Mouse (Mus musculus) adrenal gland, postnatal 14 days (tissue): ENCODE results near the gene Zfp1. TPM values are rescaled to one million over a fixed set of nuclear protein-coding genes. Genes with fewer than 3 reads are reported as not detected.

Source experiments
- DNase-seq: peaks from one replicate; pipeline ENCODE4 v3.0.0; 2021; ENCODE audit warnings: mixed read lengths
- long read RNA-seq, 2 experiments: library from polyadenylated mRNA; stranded (forward); transcript quantifications; one replicate each; pipeline ENCODE4 v2.0.0; 2021
- total RNA-seq: library from RNA; stranded (reverse); gene quantifications from 2 replicates; pipeline ENCODE4 v1.2.3, GENCODE M21; 2021

Gene Zfp1
- total RNA-seq = 9.2 and 11.2 TPM in 2 replicates
- long read RNA-seq, experiment 1, transcript Zfp1-201 (4 exons, 1,811 nt) = major isoform, 16 of 22 reads
- long read RNA-seq, experiment 1, partial matches to known transcripts = 0 of 22 reads
- long read RNA-seq, experiment 1, other reads (novel, unspliced or antisense) = 4 of 22 reads
- long read RNA-seq, experiment 2, partial matches to known transcripts = 0 of 6 reads
- long read RNA-seq, experiment 2, other reads (novel, unspliced or antisense) = 2 of 6 reads

- DNase-seq = peak; percentile 95
Measured at GRCm38 (mm10) chr8:111643264-111644141, at the start of gene Zfp1. Gene Zfp1 (plus strand): TSS chr8:111643401.

GRCm38 (mm10) chr8:111594044-111594840, 49.0 kb upstream of the Zfp1 start:
- no peak for DNase-seq

GRCm38 (mm10) chr8:111594951-111595350, 48.2 kb upstream of the Zfp1 start:
- no peak for DNase-seq

- DNase-seq = peak; percentile 65
Measured at GRCm38 (mm10) chr8:111595712-111596484, 47.3 kb upstream of the Zfp1 start.

DNA sequence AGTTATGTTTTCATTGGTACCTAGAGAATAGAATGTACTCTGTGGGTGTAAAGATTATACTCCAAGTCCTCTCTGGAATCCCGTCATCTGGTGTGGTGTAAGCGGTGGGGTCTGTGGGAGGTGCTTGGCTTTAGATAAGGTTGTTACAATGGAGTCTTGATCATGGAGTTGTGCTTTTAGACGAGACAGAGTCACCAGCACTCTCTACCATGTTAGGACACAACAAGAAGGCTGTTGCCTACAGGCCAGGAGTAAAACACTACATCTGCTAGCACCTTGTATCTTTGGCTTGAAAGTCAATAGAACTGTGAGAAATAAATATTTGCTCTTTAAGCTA, 46.7 kb upstream of the Zfp1 start:
- no peak for DNase-seq

DNA sequence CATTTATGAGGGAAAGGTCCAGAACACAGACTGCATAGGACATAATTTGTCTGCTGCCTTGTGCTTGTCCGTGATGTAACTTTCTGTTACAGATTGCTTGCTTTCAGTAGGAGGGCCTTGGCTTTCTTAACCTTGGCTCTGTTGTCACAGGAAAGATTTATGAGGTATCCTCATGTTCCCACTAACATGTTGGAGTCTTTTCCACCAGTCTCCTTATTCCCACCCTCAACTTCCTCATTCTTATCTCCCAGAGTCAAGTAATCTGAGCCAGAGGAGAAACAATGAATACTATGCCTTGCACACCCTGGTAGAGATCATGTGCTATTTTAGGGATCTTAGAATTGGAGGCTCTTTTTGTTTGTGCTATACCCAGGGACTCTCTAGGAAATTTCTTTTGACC, 45.9 kb upstream of the Zfp1 start:
- DNase-seq = peak; percentile 52

DNA sequence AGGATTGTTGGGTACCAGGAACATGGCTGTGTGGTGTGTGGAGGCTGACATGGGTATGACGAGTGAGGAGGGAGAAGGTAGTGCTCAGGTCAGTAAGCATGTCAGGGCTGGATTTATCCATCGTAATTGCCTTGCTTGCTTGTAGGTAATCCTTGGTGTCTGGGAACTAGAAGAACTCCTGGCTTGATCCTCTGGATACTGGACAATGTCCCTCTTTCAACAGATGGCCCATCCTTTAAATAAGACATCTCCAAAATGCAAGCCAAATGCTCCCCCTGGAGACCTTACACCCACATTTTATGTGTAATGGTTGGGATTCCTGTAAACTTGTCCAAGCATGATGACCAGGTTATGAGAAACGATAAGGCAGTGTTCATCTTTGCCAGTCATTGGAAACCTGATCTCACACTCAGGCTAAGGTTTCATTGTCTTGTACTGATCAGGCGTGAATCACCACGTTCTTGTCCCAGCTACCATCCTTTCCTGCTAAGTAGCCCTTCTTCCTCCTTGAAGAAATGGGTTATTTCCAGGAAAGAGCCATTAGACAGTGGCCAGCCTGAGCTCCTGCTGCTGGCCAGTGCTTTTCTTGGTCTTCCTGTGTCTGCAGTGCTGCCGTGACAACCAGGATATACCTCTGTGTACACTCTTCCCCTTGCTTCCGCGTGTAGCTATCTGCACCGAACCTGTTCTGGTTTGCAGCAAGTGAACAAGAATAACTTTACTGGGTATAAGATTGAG, 43.3 kb upstream of the Zfp1 start:
- no peak for DNase-seq

DNA sequence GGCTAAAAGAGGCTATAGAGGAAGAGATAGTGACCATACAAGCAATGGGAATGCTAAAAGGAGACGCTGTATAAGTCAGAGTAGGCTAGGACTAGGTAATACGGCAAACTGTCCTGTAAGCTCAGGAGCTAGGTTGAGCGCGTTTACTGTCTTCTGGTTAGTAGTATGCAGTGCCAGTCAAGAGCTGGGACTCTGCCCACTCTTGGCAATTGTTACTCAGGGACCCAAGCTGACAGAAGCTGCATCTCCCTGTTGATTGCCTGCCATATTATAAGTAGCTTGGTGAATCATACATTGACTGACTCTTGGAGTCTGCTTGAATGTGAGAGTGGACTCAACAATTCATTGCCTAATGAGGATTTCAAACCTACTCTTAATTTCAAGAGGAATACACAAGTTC, 41.2 kb upstream of the Zfp1 start:
- DNase-seq = no peak

DNA sequence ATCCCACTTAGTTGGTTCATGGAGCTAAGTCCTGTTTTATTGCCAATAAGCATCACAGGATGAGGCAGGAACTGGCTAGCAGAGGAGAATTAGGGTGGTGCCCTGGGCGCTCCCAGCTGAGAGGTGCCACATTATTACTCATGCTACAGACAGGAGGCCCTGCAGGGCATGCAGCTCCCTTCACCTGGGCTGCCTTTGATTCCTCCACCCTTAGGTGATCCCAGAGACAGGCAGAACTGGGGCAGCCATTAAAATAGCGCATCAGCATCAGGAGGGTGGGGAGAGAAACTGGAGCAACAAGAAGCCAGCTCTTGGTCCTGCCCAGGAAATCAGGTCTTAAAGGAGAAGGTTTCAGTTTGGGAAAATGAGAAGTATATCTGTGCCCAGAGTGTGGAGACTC, 38.2 kb upstream of the Zfp1 start:
- DNase-seq = no peak

DNA sequence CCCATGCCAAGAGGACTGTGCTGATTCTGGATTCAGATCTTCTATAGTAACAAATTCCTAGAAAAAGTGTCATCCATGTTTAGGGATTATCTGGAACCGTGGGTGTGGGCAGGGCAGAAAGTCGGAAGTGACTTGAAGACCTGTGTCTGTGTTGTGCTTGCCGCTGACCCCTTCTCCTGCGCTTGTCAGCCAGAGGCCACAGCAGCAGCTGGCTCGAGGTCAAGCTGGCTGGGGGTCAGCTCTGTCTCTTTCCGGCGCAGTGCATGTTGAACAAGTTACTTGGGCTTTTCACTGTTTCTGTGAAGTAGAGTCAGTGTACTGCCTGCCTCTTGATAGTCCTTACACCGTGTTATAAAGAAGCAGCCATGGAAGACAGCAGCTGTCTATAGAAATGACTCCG, 36.2 kb upstream of the Zfp1 start:
- no peak for DNase-seq

- DNase-seq = no peak
Measured at GRCm38 (mm10) chr8:111607414-111607813, 35.8 kb upstream of the Zfp1 start.

- no peak for DNase-seq
Measured at GRCm38 (mm10) chr8:111613181-111613580, 30.0 kb upstream of the Zfp1 start.

DNA sequence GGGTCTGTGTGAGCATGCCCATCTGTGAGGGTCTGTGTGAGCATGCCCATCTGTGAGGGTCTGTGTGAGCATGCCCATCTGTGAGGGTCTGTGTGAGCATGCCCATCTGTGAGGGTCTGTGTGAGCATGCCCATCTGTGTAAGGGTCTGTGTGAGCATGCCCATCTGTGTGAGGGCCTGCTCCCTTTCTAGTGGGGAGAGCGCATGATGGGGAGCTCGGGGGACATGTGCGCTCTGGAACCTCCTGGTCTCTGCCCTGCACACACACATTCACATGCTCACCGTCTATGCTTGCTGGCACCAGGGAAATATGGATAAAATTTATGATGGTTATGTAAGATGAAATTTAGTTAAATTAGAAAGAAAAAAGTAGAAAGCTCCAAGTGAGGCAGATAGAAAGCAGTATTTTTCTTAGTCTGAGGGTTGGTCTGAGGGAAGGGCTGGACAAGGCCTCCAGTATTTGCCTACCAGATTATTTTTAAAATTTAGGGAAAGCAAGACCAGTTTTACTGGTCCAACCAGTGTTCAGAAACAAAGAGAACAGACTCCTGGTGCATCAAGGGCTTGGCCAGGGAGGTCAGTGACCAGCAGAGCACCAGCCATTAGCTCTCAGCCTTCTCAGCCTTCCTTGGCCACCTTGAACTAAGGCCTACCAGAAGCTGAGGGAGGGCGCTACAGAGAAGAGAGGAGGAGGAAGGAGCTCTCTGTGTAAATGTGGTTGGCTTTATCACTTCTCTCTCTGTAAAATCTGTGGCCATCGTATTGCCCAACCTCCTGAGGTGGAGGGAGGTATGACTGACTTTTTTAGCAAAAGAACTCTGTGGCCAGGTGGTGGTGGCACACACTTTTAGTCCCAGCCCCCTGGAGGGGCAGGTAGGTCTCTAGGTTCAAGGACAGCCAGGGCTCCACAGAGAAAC, 28.2 kb upstream of the Zfp1 start:
- no peak for DNase-seq

- no peak for DNase-seq
Measured at GRCm38 (mm10) chr8:111617812-111618211, 25.4 kb upstream of the Zfp1 start.

- DNase-seq = no peak
Measured at GRCm38 (mm10) chr8:111618273-111618672, 24.9 kb upstream of the Zfp1 start.

GRCm38 (mm10) chr8:111619936-111620335, 23.3 kb upstream of the Zfp1 start:
- DNase-seq = peak; percentile 76

DNA sequence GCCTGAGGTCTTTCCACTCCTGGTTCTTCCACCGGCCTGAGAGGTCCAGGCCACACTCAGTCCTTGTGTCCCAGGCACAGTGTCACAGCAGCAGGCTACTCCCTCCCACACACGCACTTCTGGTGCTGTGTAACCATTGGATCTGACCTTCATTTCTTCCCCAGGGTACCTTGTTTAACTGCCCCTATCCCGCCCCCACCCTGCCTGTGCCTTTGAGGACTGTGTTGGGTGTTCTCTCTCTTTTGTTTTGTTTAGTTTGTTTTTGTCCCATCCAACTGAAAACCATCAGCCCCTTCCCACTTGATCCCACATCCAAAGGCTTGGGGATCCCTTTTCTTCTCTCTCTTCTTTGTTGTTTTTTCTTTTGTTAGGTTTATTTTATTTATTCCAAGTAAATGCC, 21.1 kb upstream of the Zfp1 start:
- no peak for DNase-seq

DNA sequence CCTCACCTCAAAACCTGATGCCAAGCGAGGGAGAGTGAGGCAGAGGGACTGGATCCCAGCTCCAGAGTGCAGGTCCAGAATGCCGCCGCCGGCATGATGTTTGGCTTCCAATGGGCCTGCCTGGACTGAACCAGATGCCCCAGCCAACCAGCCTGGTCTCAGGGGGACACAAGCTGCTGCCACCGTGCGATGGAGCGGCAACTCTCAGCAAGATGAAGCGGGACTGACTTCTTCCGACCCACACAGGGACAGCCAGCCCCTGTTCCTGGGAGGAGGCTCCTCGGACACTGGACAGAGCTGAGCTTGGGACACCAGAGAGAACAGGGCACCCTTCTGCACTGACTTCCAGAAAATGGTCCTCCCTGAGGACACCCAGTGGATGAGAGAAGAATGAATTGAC, 20.6 kb upstream of the Zfp1 start:
- peak; percentile 42 for DNase-seq

- DNase-seq = peak; percentile 92
Measured at GRCm38 (mm10) chr8:111624081-111624852, 18.9 kb upstream of the Zfp1 start.

- no peak for DNase-seq
Measured at GRCm38 (mm10) chr8:111624853-111625221, 18.4 kb upstream of the Zfp1 start.
